Mouse (Mus musculus): ENCODE measurements at regions not wholly inside any gene's neighbourhood (a gene's known extent, or its start where the extent isn't known, plus 50 kb on each side); places are given as distances from the start of the nearest gene placed in this dataset.

DNA sequence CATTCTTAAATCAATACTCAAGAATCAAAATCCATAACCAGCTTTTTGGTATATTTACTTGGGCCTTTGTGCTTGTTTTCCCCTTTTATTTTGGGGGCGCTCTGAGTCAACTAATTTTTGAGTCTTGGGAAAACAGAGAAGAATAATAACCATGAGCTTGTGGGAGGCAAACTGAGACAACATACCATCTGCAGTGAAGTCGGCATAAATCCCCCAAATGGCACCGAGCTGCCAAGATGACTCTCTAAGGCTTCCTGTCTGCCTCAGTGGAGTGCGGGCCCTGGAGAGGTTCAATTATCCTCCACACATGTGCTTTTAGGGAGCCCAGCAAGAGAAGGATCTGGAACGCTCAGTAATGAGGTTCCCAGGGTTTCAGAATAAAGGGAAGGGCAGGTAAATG is 333.1 kb downstream of the Fut8 start:
- no peak for TF ChIP-seq GATA1 (IDR thresholded peaks at IDR 0.05; ENCODE audit: borderline replicate concordance, low read length)
- no peak for TF ChIP-seq FLI1 (IDR thresholded peaks at IDR 0.05; ENCODE audit: low read length)

All from megakaryocyte, embryonic 14.5 days (primary cell).